Mouse (Mus musculus) heart, embryonic 13.5 days (tissue): ENCODE measurements around the gene Mrc1. TPM values are rescaled to one million over a fixed set of nuclear protein-coding genes. Genes with fewer than 3 reads are reported as not detected.

Experiments used
- ATAC-seq: fragments of 200-750 bp; cut with Nextera tagmentation; 2 replicates; pipeline ENCODE4 v1.8.0; 2017; ENCODE audit warnings: moderate TSS enrichment; ENCODE audit not compliant: insufficient number of reproducible peaks, low FRiP score, low TSS enrichment; ENCODE audit errors: extremely low read depth
- H3K27ac ChIP-seq: fragments of 300-500 bp; sonication (generic); replicated peaks from 2 replicates; pipeline ENCODE4 v1.5.1; 2015; ENCODE audit warnings: moderate library complexity, mild to moderate bottlenecking, inconsistent platforms
- H3K27me3 ChIP-seq: fragments of 300-500 bp; sonication (generic); replicated peaks from 2 replicates; pipeline ENCODE4 v1.6.1; 2015; ENCODE audit warnings: mild to moderate bottlenecking, inconsistent platforms
- H3K36me3 ChIP-seq: fragments of 300-500 bp; sonication (generic); 2 replicates; pipeline ENCODE4 v1.6.1; 2015; ENCODE audit warnings: mild to moderate bottlenecking, inconsistent platforms
- H3K4me1 ChIP-seq: fragments of 300-500 bp; sonication (generic); 2 replicates; pipeline ENCODE4 v1.6.1; 2015; ENCODE audit warnings: inconsistent platforms
- H3K4me2 ChIP-seq: fragments of 300-500 bp; sonication (generic); 2 replicates; pipeline ENCODE4 v1.6.1; 2015; ENCODE audit warnings: inconsistent platforms, mild to moderate bottlenecking, moderate library complexity
- H3K4me3 ChIP-seq: fragments of 300-500 bp; sonication (generic); 2 replicates; pipeline ENCODE4 v1.5.1; 2015; ENCODE audit warnings: moderate library complexity, mild to moderate bottlenecking, inconsistent platforms
- H3K9ac ChIP-seq: fragments of 300-500 bp; sonication (generic); 2 replicates; pipeline ENCODE4 v1.6.1; 2015; ENCODE audit warnings: inconsistent platforms, mild to moderate bottlenecking, moderate library complexity
- H3K9me3 ChIP-seq: fragments of 300-500 bp; sonication (generic); 2 replicates; pipeline ENCODE4 v1.6.1; 2016; ENCODE audit warnings: inconsistent platforms
- WGBS: fragments of 180-500 bp; shearing (Covaris S2); methylation state at CpG from one replicate; pipeline ENCODE4 v1.1.7; 2015; ENCODE audit warnings: mixed read lengths; 5-methylcytosine and 5-hydroxymethylcytosine counted together
- polyA plus RNA-seq: library from polyadenylated mRNA; unstranded; fragments of >200 nt; fragmentation: Nextera tagmentation; extraction: Ambion mirVana; gene quantifications from 2 replicates; pipeline ENCODE4 v1.2.1, GENCODE M21; 2015

Mrc1 gene
- polyA plus RNA-seq, 1 experiment from 2014 or later = 4.9 TPM

DNA sequence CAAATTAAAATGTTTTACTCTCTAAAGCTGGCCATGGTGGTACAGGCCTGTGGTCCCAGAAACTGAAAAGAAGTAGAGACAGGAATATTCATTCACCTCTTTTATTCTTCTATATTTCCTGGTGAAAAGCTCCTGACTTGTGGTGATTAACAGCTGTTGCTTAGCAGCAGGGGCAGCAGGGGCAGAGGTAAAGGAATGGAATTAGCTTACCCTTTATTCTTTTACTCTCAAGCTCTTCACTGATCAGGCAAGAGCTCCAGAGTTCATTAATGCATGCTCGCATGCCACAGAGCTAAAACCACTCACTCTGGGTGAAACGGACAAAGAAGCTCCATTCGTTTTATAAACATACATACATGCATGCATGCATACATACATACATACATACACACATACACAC lies 14.4 kb upstream of the Mrc1 start:
- Histone ChIP-seq H3K9ac (no peak overlapping the region), H3K4me2 (no peak overlapping the region), H3K4me1 (no peaks in the 10 kb centered on the region), H3K9me3 (no peaks in the 10 kb centered on the region), H3K27ac (no peak overlapping the region), H3K4me3 (no peak overlapping the region), H3K27me3 (no peaks in the 10 kb centered on the region), H3K36me3 (no peaks in the 10 kb centered on the region)
- ATAC-seq = no peak
- 57% methylated on average over 3 of the region's 3 CpGs for WGBS

GRCm38 (mm10) chr2:14216653-14217052 lies 12.5 kb upstream of the Mrc1 start:
- ATAC-seq = no peak
- Histone ChIP-seq H3K9me3 (no peaks in the 10 kb centered on the region), H3K9ac (no peak overlapping the region), H3K4me2 (no peak overlapping the region), H3K36me3 (no peaks in the 10 kb centered on the region), H3K4me3 (no peak overlapping the region), H3K27me3 (no peaks in the 10 kb centered on the region), H3K27ac (no peak overlapping the region), H3K4me1 (no peaks in the 10 kb centered on the region)
- WGBS = 69% methylated on average over 3 of the region's 3 CpGs

GRCm38 (mm10) chr2:14218126-14218525 lies 11.1 kb upstream of the Mrc1 start:
- Histone ChIP-seq H3K27ac (no peak overlapping the region), H3K9ac (no peak overlapping the region)
- 72% methylated on average over 6 of the region's 6 CpGs for WGBS

GRCm38 (mm10) chr2:14224387-14224786 lies 4.8 kb upstream of the Mrc1 start:
- H3K27me3 ChIP-seq = no peaks in the 10 kb centered on the region
- no peak overlapping the region for H3K27ac ChIP-seq
- H3K9me3 ChIP-seq = no peaks in the 10 kb centered on the region
- H3K4me2 ChIP-seq = no peak overlapping the region
- 77% methylated on average over 3 of the region's 4 CpGs for WGBS
- H3K4me1 ChIP-seq = peaks cover 10% of the 10 kb centered on the region
- no peak for ATAC-seq
- no peak overlapping the region for H3K9ac ChIP-seq
- no peak overlapping the region for H3K4me3 ChIP-seq
- H3K36me3 ChIP-seq = no peaks in the 10 kb centered on the region

More at GRCm38 (mm10) chr2:14218126-14218525, 11.1 kb upstream of the Mrc1 start:
- Histone ChIP-seq H3K27me3 (no peaks in the 10 kb centered on the region), H3K4me1 (peaks cover 6% of the 10 kb centered on the region), H3K9me3 (no peaks in the 10 kb centered on the region), H3K36me3 (no peaks in the 10 kb centered on the region), H3K4me2 (no peak overlapping the region), H3K4me3 (no peak overlapping the region)
- no peak for ATAC-seq

DNA sequence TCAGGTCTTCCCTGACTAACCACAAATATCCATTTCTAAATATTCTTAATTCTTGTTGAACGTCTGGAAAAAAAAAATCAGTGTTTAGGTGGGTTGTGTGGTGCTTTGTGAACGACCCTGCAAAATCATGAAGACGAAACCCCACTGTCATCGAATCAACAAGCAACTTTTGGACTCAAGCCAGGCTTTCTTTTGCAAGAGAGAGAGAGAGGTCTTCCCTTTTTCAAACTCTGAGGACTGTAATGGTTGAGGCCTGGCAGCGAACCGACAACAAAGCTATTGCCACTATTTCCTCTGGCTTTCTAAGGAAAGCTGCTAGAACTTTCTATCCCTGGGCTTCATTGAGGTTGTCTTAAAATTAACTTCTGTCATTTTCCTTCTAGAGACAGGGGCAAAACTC lies 697 bp upstream of the Mrc1 start:
- Histone ChIP-seq H3K9me3 (no peaks in the 10 kb centered on the region), H3K9ac (no peak overlapping the region), H3K4me2 (no peak overlapping the region), H3K27me3 (no peaks in the 10 kb centered on the region), H3K27ac (no peak overlapping the region), H3K4me3 (no peak overlapping the region), H3K4me1 (peaks cover 15% of the 10 kb centered on the region; the same call in 1 of the 2 replicates), H3K36me3 (no peaks in the 10 kb centered on the region)
- no peak for ATAC-seq
- 57% methylated on average over 6 of the region's 6 CpGs for WGBS

DNA sequence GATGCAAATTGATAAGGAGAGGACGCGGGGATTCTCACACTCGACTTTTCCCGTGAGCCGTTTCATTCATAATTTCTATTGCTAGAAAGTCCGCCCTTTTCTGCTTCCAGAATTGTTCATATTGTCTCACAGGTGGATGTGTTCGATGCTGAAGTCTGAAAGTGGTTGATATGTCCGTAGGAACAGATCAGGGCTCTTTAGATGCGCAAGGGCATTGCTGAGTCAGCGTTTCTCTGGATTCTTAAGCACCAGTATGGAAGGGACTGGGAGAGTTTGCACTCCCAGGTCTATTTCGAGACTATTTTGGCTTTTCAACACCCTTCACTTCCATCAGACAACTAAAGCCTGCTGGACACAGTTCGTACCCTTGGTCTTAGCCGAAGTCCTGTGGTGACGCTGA lies 787 bp downstream of the Mrc1 start:
- Histone ChIP-seq H3K36me3 (no peaks in the 10 kb centered on the region), H3K9me3 (no peaks in the 10 kb centered on the region), H3K27me3 (no peaks in the 10 kb centered on the region), H3K4me3 (no peak overlapping the region), H3K4me2 (no peak overlapping the region), H3K4me1 (peaks cover 20% of the 10 kb centered on the region; the same call in 1 of the 2 replicates), H3K9ac (no peak overlapping the region), H3K27ac (no peak overlapping the region)
- 60% methylated on average over 14 of the region's 14 CpGs for WGBS
- no peak for ATAC-seq

DNA sequence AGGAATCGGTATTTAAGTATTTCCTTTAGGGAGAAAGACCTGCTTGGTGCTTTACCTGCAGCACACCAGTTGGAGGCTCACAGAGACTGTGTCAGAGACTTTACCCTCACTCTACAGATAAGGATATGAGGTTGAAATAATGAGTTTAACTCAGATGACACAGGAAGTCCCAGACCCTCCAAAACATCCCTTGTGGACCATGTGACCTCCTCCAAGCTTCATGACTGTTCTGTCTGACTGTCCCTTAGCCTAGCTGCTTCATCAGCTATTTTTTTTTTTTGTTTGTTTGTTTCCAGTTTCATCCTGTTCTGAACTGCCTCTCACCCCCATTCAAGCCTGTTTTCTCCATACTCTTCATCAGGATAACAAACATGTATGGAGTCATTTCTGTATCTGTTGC lies 3.7 kb downstream of the Mrc1 start:
- Histone ChIP-seq H3K27me3 (no peaks in the 10 kb centered on the region), H3K9me3 (no peaks in the 10 kb centered on the region), H3K4me3 (no peak overlapping the region), H3K4me2 (no peak overlapping the region), H3K36me3 (no peaks in the 10 kb centered on the region), H3K27ac (no peak overlapping the region), H3K9ac (no peak overlapping the region), H3K4me1 (peaks cover 22% of the 10 kb centered on the region; the same call in 1 of the 2 replicates)
- 57% methylated on average over 1 of the region's 1 CpGs for whole genome bisulfite sequencing
- ATAC-seq = no peak

DNA sequence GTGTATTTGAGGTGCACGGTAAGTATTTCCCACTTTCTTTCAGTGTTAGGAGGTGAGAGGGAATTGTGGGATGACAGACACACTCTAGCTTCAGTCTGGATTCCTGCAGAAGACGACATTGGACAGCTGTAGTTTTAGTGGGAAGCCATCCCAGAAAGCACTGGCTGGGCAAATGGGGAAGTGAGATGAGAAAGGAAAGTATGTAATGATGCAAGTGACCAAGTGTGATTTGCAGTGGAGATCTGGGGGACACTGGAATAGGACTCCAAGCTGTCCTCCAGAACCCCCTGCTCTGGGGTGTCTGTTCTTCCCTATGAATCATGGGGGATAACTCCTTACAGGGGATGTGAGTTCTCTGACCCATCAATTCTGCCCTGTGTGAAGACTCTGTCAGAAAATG lies 4.8 kb downstream of the Mrc1 start:
- no peaks in the 10 kb centered on the region for H3K36me3 ChIP-seq
- no peak overlapping the region for H3K27ac ChIP-seq
- WGBS = 31% methylated on average over 2 of the region's 2 CpGs
- ATAC-seq = no peak
- H3K9me3 ChIP-seq = no peaks in the 10 kb centered on the region
- H3K4me1 ChIP-seq = peaks cover 21% of the 10 kb centered on the region; the same call in 1 of the 2 replicates
- no peak overlapping the region for H3K4me2 ChIP-seq
- no peaks in the 10 kb centered on the region for H3K27me3 ChIP-seq
- H3K4me3 ChIP-seq = no peak overlapping the region
- H3K9ac ChIP-seq = no peak overlapping the region

GRCm38 (mm10) chr2:14235319-14235718 lies 6.1 kb downstream of the Mrc1 start:
- 37% methylated on average over 5 of the region's 5 CpGs for WGBS
- ATAC-seq = no peak
- H3K4me1 ChIP-seq = peaks cover 20% of the 10 kb centered on the region; the same call in 1 of the 2 replicates

DNA sequence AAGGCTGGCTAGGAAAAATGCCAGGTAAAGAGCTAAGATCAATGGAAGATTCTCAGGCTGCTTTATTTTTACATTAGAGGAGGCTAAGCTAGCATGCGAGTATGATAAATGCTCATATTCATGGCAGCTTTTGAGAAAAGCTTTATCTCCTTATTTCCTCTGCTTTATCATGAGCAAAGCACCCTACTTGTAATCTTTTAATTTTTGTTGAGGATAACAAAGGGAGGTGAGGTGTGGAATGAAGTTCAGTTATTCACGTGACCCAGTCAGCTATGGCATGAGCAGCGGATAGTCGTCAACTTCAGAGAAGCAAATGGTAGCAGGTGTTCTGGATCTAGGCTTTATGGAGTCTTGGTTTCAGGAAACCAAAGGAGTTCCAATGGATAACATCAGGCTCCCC lies 7.7 kb downstream of the Mrc1 start:
- no peaks in the 10 kb centered on the region for H3K27me3 ChIP-seq
- H3K9me3 ChIP-seq = no peaks in the 10 kb centered on the region
- peaks cover 19% of the 10 kb centered on the region; the same call in 1 of the 2 replicates for H3K4me1 ChIP-seq
- no peaks in the 10 kb centered on the region for H3K36me3 ChIP-seq
- no peak overlapping the region for H3K9ac ChIP-seq
- H3K27ac ChIP-seq = no peak overlapping the region
- H3K4me3 ChIP-seq = no peak overlapping the region
- WGBS = 78% methylated on average over 4 of the region's 4 CpGs
- no peak for ATAC-seq
- no peak overlapping the region for H3K4me2 ChIP-seq

More at GRCm38 (mm10) chr2:14235319-14235718, 6.1 kb downstream of the Mrc1 start:
- H3K4me2 ChIP-seq = no peak overlapping the region
- H3K4me3 ChIP-seq = no peak overlapping the region
- H3K36me3 ChIP-seq = no peaks in the 10 kb centered on the region
- H3K9ac ChIP-seq = no peak overlapping the region
- no peaks in the 10 kb centered on the region for H3K27me3 ChIP-seq
- no peak overlapping the region for H3K27ac ChIP-seq
- no peaks in the 10 kb centered on the region for H3K9me3 ChIP-seq

- H3K36me3 ChIP-seq = no peaks in the 10 kb centered on the region
- H3K9ac ChIP-seq = no peak overlapping the region
- no peak for ATAC-seq
- peaks cover 19% of the 10 kb centered on the region; the same call in 1 of the 2 replicates for H3K4me1 ChIP-seq
- WGBS = 53% methylated on average over 4 of the region's 4 CpGs
- no peaks in the 10 kb centered on the region for H3K27me3 ChIP-seq
- H3K9me3 ChIP-seq = no peaks in the 10 kb centered on the region
- H3K4me2 ChIP-seq = no peak overlapping the region
- H3K4me3 ChIP-seq = no peak overlapping the region
- H3K27ac ChIP-seq = no peak overlapping the region
These were observed 8.5 kb downstream of the Mrc1 start for GRCm38 (mm10) chr2:14237723-14238122.

DNA sequence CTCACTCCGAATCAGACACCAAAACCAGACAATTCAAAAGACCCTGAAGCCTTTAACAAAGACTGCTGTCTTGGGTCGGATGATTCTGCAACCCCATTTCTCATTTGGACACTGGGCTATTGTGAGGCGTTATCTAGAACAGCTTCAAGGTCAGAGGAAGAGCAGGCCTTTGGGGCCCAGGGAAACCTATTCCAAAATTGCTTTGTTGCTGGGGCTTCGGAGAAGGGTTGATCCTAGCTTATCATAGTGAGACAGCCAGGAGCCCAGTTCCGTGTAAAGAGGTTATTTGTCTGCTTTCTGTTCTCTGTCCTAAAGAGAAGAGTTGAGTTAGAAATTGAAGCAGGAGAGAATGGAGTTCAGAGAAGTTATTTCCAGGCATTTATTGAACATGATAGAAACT lies 10.0 kb downstream of the Mrc1 start:
- 30% methylated on average over 5 of the region's 5 CpGs for WGBS
- Histone ChIP-seq H3K4me3 (no peak overlapping the region), H3K9ac (no peak overlapping the region), H3K4me1 (peaks cover 11% of the 10 kb centered on the region; the same call in 1 of the 2 replicates), H3K4me2 (no peak overlapping the region), H3K9me3 (no peaks in the 10 kb centered on the region), H3K27ac (no peak overlapping the region), H3K27me3 (no peaks in the 10 kb centered on the region), H3K36me3 (no peaks in the 10 kb centered on the region)
- ATAC-seq = no peak
